Mouse (Mus musculus) R1 (cell line): ENCODE measurements at regions not wholly inside any gene's neighbourhood (a gene's known extent, or its start where the extent isn't known, plus 50 kb on each side); places are given as distances from the start of the nearest gene placed in this dataset.

ENCODE experiments used
- DNase-seq: peaks from one replicate; pipeline ENCODE4 v3.0.0-alpha.2; 2018; ENCODE audit warnings: low read depth, low spot score

DNA sequence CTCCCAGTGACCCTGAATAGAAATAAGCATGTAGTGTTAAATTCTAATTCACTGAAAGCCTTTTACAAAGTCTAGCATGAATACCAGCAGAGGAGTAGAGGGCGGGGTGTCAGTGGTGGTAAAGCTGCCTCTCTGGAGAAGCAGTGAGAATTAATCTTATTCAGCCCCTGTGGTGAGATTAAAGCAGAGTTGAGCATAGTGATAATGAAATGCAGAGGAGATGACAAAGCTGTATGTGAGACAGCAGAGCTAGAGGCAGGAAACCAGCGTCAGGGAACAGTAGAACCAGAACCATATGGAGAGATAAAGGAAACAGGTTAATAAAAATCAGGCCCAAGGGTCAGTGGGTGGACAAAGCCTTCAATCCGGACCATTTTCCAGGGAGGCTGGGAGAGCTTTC, 1827.2 kb downstream of the Poteg start:
- DNase-seq = peak; percentile 4

DNA sequence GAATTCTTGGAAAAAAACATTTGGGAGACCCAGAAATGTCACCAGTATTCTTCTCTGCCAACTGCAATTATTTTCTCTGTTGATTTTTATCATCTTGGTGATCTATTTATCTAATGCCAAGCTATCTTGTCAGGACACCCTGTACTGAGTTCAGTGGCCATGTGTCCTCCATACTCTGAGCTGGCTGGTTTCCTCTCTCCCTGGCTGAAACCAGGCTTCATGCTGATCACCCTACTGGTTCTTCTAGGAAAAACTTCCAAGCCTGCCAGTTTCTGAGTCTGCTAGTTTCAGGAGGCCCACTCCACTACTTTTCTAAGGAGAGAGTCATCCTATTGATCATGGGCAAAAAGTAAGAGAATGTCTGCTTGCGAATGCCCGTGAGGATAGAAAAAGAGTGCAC, 1831.2 kb downstream of the Poteg start:
- DNase-seq = no peak

DNA sequence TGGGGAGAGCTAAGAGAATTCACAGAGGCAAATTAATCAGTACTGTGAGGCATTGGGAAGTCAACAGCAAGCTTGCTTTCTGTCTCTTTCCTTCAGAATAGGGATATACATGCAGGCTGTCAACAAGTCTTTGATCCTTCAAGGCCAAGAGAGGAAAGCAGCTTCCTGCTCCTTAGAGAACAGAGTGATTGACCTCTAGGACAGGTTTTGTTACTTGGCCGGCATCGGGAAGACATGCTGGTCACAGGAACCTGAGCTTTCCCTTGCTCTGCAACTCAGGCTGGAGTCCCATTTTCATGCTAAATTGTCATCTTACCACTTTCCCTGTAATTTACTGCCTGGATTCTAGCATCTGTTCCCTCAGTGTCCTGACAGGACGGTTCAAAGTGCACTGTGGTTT, 1831.8 kb downstream of the Poteg start:
- DNase-seq = peak; percentile 64

GRCm38 (mm10) chr8:29290386-29290785, 1842.9 kb downstream of the Poteg start:
- DNase-seq = peak; percentile 31
